Mouse (Mus musculus) midbrain, embryonic 13.5 days (tissue): Measurements from ENCODE around the gene Carns1. TPM values are rescaled to one million over a fixed set of nuclear protein-coding genes. Genes with fewer than 3 reads are reported as not detected.
"Not testable (repeated sequence)": the region's sequence is repeated elsewhere in the genome, so short reads cannot be mapped to it uniquely, and the experiment has no call there.

Experiments used
- ATAC-seq: fragments of 200-750 bp; cut with Nextera tagmentation; 2 replicates; pipeline ENCODE4 v1.8.0; 2017; ENCODE audit warnings: mild to moderate bottlenecking, moderate TSS enrichment, moderate library complexity
- H3K27ac ChIP-seq: fragments of 300-500 bp; sonication (generic); 2 replicates; pipeline ENCODE4 v1.5.1; 2015; ENCODE audit warnings: inconsistent platforms, mild to moderate bottlenecking, moderate library complexity
- H3K27me3 ChIP-seq: fragments of 300-500 bp; sonication (generic); 2 replicates; pipeline ENCODE4 v1.6.1; 2015; ENCODE audit warnings: mild to moderate bottlenecking, inconsistent platforms
- H3K36me3 ChIP-seq: fragments of 300-500 bp; sonication (generic); 2 replicates; pipeline ENCODE4 v1.6.1; 2015; ENCODE audit warnings: mild to moderate bottlenecking, inconsistent platforms
- H3K4me1 ChIP-seq: fragments of 300-500 bp; sonication (generic); replicated peaks from 2 replicates; pipeline ENCODE4 v1.6.1; 2015; ENCODE audit warnings: inconsistent platforms
- H3K4me2 ChIP-seq: fragments of 300-500 bp; sonication (generic); replicated peaks from 2 replicates; pipeline ENCODE4 v1.6.1; 2015; ENCODE audit warnings: moderate library complexity, mild to moderate bottlenecking, inconsistent platforms
- H3K4me3 ChIP-seq: fragments of 300-500 bp; sonication (generic); replicated peaks from 2 replicates; pipeline ENCODE4 v1.5.1; 2015; ENCODE audit warnings: mild to moderate bottlenecking, inconsistent platforms
- H3K9ac ChIP-seq: fragments of 300-500 bp; sonication (generic); replicated peaks from 2 replicates; pipeline ENCODE4 v1.6.1; 2015; ENCODE audit warnings: mild to moderate bottlenecking, inconsistent platforms
- H3K9me3 ChIP-seq: fragments of 300-500 bp; sonication (generic); 2 replicates; pipeline ENCODE4 v1.6.1; 2016; ENCODE audit warnings: mild to moderate bottlenecking, inconsistent platforms
- WGBS: fragments of 180-500 bp; shearing (Covaris S2); methylation state at CpG from one replicate; pipeline ENCODE4 v1.1.7; 2015; 5-methylcytosine and 5-hydroxymethylcytosine counted together
- polyA plus RNA-seq: library from polyadenylated mRNA; unstranded; fragments of >200 nt; fragmentation: Nextera tagmentation; extraction: Ambion mirVana; gene quantifications from 2 replicates; pipeline ENCODE4 v1.2.1, GENCODE M21; 2015

Gene Carns1
- polyA plus RNA-seq, 1 experiment from 2014 or later: 4.2 TPM

DNA sequence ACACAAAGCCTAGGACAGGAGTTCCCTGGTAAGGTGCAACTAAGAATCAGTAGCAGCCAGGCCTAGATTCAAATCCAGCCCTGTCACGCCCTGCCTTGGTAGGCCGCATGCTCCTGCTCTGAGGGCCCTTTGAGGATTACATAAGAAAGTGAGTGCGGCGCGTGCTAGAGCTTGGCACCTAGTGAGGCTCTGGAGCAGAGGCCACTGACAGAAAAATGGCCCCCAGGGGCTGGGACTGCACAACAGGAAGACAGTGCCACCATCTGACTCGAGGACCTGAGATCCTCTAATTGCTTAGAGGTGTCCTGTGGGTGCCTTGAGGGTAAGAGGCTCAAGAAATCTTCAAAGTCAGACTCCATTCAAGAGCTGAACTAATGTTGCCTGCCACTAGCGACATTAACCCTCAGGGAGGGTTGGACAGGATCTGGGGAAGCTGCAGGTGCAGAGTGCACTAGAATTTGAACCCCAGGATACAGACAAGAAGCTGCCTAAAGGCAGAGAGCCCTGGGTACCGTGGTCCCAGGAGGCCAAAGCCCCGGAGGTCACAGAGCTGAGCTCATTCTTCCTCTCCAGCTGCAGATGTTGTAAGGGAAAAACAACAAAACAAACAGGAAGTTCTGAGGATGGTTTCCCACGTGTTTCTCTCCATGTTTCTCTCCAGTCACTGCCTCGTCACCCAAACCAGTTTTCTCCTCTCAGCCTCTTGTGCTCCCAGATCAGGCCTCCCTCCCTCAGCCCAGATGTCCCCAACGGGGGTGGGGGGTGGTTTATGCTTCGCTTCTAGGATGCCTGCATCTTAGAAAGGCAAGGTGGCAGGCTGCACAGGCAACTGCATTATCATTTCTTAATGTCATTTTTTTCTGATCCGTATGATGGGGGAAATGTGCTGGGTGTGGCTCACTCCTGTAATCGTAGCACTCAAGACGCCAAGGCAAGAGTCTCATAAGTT lies 30.5 kb downstream of the Carns1 start:
- no peak for ATAC-seq
- Histone ChIP-seq H3K4me1 (peaks cover 21% of the 10 kb centered on the region), H3K4me3 (no peak overlapping the region), H3K27me3 (no peaks in the 10 kb centered on the region), H3K36me3 (no peaks in the 10 kb centered on the region), H3K4me2 (no peak overlapping the region), H3K9ac (no peak overlapping the region), H3K9me3 (no peaks in the 10 kb centered on the region), H3K27ac (no peak overlapping the region)
- WGBS: 86% methylated on average over 16 of the region's 16 CpGs

DNA sequence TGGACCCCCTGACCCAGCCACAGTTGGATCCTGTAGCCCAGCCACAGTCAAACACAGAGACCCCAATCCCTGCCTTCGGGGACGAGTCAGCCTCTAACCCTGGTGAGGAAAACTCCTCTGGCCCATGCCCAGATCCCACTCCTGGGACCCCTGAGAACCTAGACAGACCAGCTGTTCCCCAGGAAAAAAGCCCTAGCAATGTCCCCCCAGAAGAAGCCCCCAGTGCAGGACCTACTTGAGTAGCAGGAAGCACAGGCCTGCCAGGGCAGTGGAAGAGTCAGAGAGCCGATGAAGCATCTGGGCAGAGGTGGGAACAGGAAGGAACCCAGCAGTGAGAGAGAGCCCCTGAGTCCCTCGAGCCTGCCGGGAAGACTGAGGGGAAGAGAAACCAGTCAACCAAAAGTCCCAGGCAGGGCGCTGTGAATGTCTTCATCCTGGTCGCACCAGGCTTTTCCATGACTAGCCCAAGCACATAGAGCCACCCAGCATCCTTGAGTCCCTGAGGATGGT lies 31.5 kb downstream of the Carns1 start, which contains the start of gene Cabp4:
Gene Cabp4 (minus strand): TSS at position 275 of the 510 bp plus-strand sequence.
- WGBS: 84% methylated on average over 7 of the region's 7 CpGs
- Histone ChIP-seq H3K4me1 (peaks cover 20% of the 10 kb centered on the region), H3K27ac (no peak within 1 kb of the TSS), H3K4me3 (no peak within 1 kb of the TSS), H3K9ac (no peak within 1 kb of the TSS), H3K36me3 (no peaks in the 10 kb centered on the region), H3K4me2 (no peak within 1 kb of the TSS), H3K9me3 (no peaks in the 10 kb centered on the region), H3K27me3 (no peaks in the 10 kb centered on the region)
- ATAC-seq: no peak

DNA sequence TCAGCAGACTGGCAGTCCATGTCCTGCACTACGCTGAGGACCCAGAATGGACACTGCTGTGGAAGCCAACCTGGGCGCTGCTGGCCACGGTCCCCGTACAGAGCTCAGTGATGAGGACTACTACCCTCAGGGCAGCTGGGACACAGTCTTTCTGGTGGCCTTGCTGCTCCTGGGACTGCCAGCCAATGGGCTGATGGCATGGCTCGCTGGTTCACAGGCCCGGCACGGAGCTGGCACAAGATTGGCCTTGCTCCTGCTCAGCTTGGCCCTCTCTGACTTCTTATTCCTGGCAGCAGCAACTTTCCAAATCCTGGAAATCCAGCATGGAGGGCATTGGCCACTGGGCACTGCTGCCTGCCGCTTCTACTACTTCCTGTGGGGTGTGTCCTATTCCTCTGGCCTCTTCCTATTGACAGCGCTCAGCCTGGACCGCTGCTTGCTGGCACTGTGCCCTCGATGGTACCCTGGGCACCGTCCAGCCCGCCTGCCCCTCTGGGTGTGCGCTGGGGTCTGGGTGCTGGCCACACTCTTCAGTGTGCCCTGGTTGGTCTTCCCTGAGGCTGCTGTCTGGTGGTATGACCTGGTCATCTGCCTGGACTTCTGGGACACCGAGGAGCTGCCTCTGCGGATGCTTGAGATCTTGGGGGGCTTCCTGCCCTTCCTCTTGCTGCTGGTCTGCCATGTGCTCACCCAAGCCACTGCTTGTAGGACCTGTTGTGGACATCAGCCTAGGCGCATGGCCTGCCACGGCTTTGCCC lies 32.7 kb downstream of the Carns1 start:
- H3K27ac ChIP-seq: no peak overlapping the region
- no peaks in the 10 kb centered on the region for H3K27me3 ChIP-seq
- peaks cover 13% of the 10 kb centered on the region for H3K4me1 ChIP-seq
- 93% methylated on average over 18 of the region's 18 CpGs for WGBS
- H3K4me3 ChIP-seq: no peak overlapping the region
- H3K9me3 ChIP-seq: no peaks in the 10 kb centered on the region
- H3K36me3 ChIP-seq: no peaks in the 10 kb centered on the region
- no peak overlapping the region for H3K4me2 ChIP-seq
- no peak overlapping the region for H3K9ac ChIP-seq
- no peak for ATAC-seq

DNA sequence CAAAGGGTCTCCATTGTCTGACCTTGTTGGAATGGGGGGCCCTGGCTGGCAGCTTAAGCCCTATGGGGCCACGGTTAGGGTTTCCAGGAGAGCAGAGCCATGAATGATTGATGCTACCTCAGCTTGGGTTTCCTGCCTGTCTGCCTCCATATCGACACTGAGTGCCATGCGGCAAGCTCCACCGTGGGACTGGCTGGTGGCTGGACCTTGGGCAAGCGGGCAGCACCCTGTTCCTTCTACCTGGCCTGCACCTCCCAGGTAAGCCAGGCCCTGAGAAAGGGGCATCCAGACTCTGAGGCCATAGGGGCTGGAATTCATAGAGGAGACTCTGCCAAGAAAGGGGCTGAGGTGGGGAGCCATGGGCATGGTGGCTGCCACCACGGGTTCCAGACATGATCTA lies 35.1 kb downstream of the Carns1 start:
- no peaks in the 10 kb centered on the region; the same call in 1 of the 2 replicates for H3K27me3 ChIP-seq
- no peak for ATAC-seq
- no peaks in the 10 kb centered on the region for H3K36me3 ChIP-seq
- H3K4me2 ChIP-seq: no peak overlapping the region
- no peaks in the 10 kb centered on the region for H3K9me3 ChIP-seq
- 84% methylated on average over 6 of the region's 6 CpGs for WGBS
- H3K4me1 ChIP-seq: peaks cover 11% of the 10 kb centered on the region
- no peak overlapping the region for H3K9ac ChIP-seq
- H3K4me3 ChIP-seq: no peak overlapping the region
- H3K27ac ChIP-seq: no peak overlapping the region

DNA sequence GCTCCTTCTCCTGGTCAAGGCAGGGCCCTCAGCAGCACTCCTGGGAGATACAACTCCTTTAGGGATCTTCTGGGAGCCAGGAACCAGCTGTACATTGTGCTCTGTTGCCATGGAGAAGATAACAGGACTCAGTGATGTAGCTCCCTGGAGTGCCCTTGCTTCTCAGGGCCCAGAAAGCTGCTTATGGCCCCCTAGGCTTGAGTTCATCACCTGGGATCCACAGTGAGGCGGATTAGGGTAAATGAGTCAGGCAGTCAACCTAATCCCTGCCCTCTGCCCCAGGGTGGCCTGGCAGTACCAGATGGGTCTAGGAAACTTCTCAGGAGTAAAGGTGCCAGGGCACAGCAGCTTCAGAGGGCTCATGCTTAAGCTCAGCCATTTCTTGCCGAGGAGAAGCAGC lies 35.8 kb downstream of the Carns1 start, which contains the start of gene Gpr152:
Gene Gpr152 (plus strand): TSS at position 342 of the 400 bp plus-strand sequence.
- H3K27me3 ChIP-seq: no peaks in the 10 kb centered on the region; the same call in 1 of the 2 replicates
- H3K9ac ChIP-seq: no peak within 1 kb of the TSS; the same call in 1 of the 2 replicates
- H3K4me1 ChIP-seq: peaks cover 11% of the 10 kb centered on the region
- WGBS: 46% methylated on average over 2 of the region's 2 CpGs
- H3K9me3 ChIP-seq: no peaks in the 10 kb centered on the region
- no peak within 1 kb of the TSS for H3K27ac ChIP-seq
- H3K4me2 ChIP-seq: no peak within 1 kb of the TSS
- H3K36me3 ChIP-seq: no peaks in the 10 kb centered on the region
- no peak within 1 kb of the TSS for H3K4me3 ChIP-seq
- no peak for ATAC-seq

DNA sequence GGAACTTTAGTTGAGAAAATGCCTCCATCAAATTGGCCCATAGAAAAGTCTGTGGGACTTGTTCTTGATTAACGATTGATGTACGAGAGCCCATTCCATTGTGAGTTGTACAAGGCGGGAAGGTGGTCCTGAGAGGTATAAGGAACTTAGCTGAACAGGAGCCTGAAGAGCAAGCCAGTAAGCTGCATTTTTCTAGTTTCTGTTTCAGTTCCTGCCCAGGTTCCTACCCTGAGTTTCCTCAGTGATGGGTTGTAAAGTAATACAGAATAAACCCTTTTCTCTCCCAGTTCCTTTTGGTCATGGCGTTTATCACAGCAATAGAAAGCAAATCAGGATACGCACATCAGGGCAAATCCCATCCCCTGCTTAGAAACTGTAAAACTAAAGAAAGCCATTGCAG lies 37.4 kb downstream of the Carns1 start:
- H3K4me2 ChIP-seq: no peak overlapping the region
- peaks cover 6% of the 10 kb centered on the region for H3K36me3 ChIP-seq
- H3K9me3 ChIP-seq: no peaks in the 10 kb centered on the region
- WGBS: 85% methylated on average over 5 of the region's 5 CpGs
- H3K9ac ChIP-seq: no peak overlapping the region
- ATAC-seq: no peak
- H3K4me1 ChIP-seq: peaks cover 11% of the 10 kb centered on the region
- H3K27me3 ChIP-seq: no peaks in the 10 kb centered on the region; the same call in 1 of the 2 replicates
- no peak overlapping the region for H3K4me3 ChIP-seq
- H3K27ac ChIP-seq: no peak overlapping the region

DNA sequence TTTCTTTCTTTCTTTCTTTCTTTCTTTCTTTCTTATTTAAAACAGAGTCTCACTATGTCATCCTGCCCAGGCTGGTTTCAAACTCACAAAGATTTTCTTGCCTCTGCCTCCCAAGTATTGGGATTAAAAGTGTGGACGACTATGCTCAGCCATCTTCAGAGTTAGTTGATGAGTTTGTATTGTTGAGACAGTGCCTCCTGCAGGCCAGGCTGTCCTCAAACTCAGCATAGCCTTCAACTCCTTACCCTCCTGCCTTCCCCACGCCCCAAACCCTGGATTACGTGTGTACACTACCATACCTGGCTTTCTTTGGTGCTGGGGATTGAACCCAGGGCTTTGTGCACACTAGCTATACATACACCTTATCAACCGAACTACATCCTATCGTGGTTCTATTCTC lies 38.8 kb downstream of the Carns1 start:
- 74% methylated on average over 5 of the region's 5 CpGs for WGBS
- Histone ChIP-seq H3K9me3 (no peaks in the 10 kb centered on the region), H3K36me3 (peaks cover 21% of the 10 kb centered on the region), H3K27me3 (no peaks in the 10 kb centered on the region; the same call in 1 of the 2 replicates), H3K4me2 (no peak overlapping the region), H3K9ac (no peak overlapping the region), H3K4me3 (no peak overlapping the region), H3K4me1 (peaks cover 11% of the 10 kb centered on the region), H3K27ac (no peak overlapping the region)
- no peak for ATAC-seq

DNA sequence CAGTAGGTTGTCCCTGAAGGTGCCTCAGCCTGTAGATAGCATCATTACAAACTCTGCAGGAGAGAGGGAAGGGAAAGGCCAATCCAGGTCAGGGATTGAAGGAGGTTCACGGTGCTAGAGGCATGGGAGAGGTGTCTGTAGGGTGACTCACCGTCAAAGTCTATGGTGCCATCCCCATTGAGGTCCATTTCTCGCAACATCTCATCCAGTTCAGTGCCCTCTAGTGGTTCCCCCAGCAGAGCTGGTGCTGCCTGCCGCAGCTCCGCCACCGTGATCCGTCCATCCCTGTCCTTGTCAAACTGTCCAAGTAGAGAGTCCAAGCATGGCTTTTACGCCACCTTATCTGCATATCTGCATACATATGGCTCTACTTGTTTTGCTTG lies 39.3 kb downstream of the Carns1 start:
- peaks cover 11% of the 10 kb centered on the region for H3K4me1 ChIP-seq
- H3K4me2 ChIP-seq, H3K9me3 ChIP-seq, H3K27me3 ChIP-seq, H3K4me3 ChIP-seq, H3K9ac ChIP-seq, ATAC-seq, H3K27ac ChIP-seq: not testable (repeated sequence)
- peaks cover 26% of the 10 kb centered on the region for H3K36me3 ChIP-seq
- 28% methylated on average over 8 of the region's 8 CpGs for WGBS

DNA sequence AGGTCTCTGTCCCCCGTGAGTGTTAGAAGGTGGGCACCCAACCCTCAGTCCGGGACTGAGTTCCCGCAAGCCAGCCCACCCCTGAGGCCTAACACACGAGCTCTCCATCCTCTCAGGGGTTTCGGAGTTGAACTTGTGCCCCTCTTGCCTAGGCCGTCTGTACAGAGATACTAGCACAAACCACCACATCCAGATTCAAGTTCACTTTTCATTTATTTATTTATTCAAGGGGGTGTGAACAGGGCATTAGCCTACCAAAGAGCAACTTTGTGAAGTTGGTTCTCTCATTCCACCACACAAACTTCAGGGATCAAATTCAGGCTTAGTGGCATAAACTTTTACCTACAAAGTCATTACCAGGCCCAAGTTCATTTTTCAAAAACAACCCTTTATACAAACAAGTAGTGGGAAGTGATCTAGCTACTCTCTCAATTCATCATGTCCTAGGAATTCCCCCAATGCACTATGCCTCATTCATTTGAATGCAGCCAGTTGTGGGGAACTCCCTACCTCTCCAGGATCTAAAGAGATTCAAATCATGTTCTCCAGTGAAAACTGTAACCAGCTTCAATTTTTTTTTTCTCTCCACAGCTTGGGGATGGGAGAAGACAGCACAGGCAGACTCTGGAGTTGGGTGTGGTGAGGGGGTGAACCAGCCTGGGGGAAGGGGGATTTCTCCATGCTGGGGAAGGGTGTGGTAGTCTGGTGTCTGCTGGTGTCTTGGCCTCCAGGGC lies 39.9 kb downstream of the Carns1 start:
- H3K4me2 ChIP-seq, H3K9me3 ChIP-seq, H3K4me3 ChIP-seq, ATAC-seq, H3K27ac ChIP-seq, H3K27me3 ChIP-seq, H3K9ac ChIP-seq: not testable (repeated sequence)
- peaks cover 28% of the 10 kb centered on the region for H3K36me3 ChIP-seq
- peaks cover 11% of the 10 kb centered on the region for H3K4me1 ChIP-seq
- WGBS: 89% methylated on average over 6 of the region's 6 CpGs

DNA sequence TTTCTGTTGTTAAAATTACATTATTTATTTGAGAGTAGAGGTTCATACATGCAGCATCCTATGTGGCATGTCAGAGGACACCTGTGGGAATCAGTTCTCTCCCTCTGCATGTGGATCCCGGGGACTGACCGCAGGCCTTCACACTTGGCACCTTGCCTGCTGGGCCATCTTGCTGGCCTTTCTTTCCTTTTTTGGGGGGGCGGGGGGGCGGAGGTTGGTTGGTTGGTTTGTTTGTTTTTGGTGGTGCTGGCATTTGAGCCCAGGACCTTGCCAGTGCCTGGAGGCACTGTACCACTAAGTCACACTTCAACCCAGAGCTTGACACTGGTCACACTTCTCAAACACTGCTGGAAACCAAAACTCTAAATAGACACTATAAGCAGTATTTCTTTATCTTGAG lies 40.9 kb downstream of the Carns1 start:
- Histone ChIP-seq H3K4me1 (peaks cover 7% of the 10 kb centered on the region), H3K27ac (no peak overlapping the region), H3K27me3 (no peaks in the 10 kb centered on the region; the same call in 1 of the 2 replicates), H3K4me2 (no peak overlapping the region), H3K36me3 (peaks cover 37% of the 10 kb centered on the region), H3K9me3 (no peaks in the 10 kb centered on the region), H3K4me3 (no peak overlapping the region), H3K9ac (no peak overlapping the region)
- 91% methylated on average over 4 of the region's 4 CpGs for WGBS
- no peak for ATAC-seq

DNA sequence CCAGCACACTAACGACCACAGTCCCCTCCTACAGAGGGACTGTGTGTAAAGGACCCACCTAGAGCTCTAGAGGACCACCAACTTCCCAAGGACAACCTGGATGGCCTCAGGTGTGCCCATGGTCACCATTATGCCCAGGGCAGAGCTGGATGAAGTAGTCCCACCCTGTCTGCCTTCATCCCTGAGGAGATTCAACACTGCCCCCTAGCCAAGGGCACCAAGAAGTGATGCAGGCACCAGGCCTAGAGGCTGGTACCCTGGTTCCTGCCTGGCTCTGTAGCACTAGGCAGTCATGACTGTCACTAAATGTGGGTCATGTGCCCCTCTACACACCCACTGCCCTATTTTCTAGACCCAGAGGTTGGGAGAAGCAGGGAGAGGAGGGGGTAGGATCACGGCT lies 43.5 kb downstream of the Carns1 start:
- no peaks in the 10 kb centered on the region for H3K9me3 ChIP-seq
- no peak overlapping the region for H3K9ac ChIP-seq
- peaks cover 10% of the 10 kb centered on the region for H3K4me1 ChIP-seq
- H3K4me2 ChIP-seq: no peak overlapping the region
- peaks cover 56% of the 10 kb centered on the region for H3K36me3 ChIP-seq
- H3K27ac ChIP-seq: no peak overlapping the region
- 92% methylated on average over 2 of the region's 2 CpGs for WGBS
- no peaks in the 10 kb centered on the region for H3K27me3 ChIP-seq
- no peak for ATAC-seq
- H3K4me3 ChIP-seq: no peak overlapping the region
